Mouse (Mus musculus) kidney, embryonic 14.5 days (tissue): Measurements from ENCODE around the gene Ctse. TPM values are rescaled to one million over a fixed set of nuclear protein-coding genes. Genes with fewer than 3 reads are reported as not detected.

Experiments used
- ATAC-seq: fragments of 200-750 bp; cut with Nextera tagmentation; 2 replicates; pipeline ENCODE4 v1.8.0; 2017; ENCODE audit warnings: moderate number of reproducible peaks, mild to moderate bottlenecking, moderate TSS enrichment, moderate library complexity; ENCODE audit not compliant: low FRiP score, low TSS enrichment
- H3K27ac ChIP-seq: fragments of 300-500 bp; sonication (generic); 2 replicates; pipeline ENCODE4 v1.5.1; 2014; ENCODE audit warnings: low read depth, mild to moderate bottlenecking, low read length, moderate library complexity, mixed read lengths
- H3K27me3 ChIP-seq: fragments of 300-500 bp; sonication (generic); 2 replicates; pipeline ENCODE4 v1.6.1; 2014; ENCODE audit warnings: mild to moderate bottlenecking, low read length; ENCODE audit not compliant: control insufficient read depth, insufficient read depth
- H3K36me3 ChIP-seq: fragments of 300-500 bp; sonication (generic); 2 replicates; pipeline ENCODE4 v1.6.1; 2014; ENCODE audit warnings: low read length, mixed read lengths; ENCODE audit not compliant: control insufficient read depth, insufficient read depth
- H3K4me1 ChIP-seq: fragments of 300-500 bp; sonication (generic); 2 replicates; pipeline ENCODE4 v1.6.1; 2014; ENCODE audit warnings: low read length, mixed read lengths; ENCODE audit not compliant: control insufficient read depth, insufficient read depth
- H3K4me2 ChIP-seq: fragments of 300-500 bp; sonication (generic); replicated peaks from 2 replicates; pipeline ENCODE4 v1.6.1; 2014; ENCODE audit warnings: low read depth, mild to moderate bottlenecking, low read length
- H3K4me3 ChIP-seq: fragments of 300-500 bp; sonication (generic); 2 replicates; pipeline ENCODE4 v1.5.1; 2014; ENCODE audit warnings: mild to moderate bottlenecking, low read length
- H3K9ac ChIP-seq: fragments of 300-500 bp; sonication (generic); 2 replicates; pipeline ENCODE4 v1.6.1; 2014; ENCODE audit warnings: low read depth, mild to moderate bottlenecking, low read length, moderate library complexity
- H3K9me3 ChIP-seq: fragments of 300-500 bp; sonication (generic); 2 replicates; pipeline ENCODE4 v1.6.1; 2016; ENCODE audit warnings: low read length; ENCODE audit not compliant: control insufficient read depth
- WGBS: fragments of 180-500 bp; shearing (Covaris S2); extraction: QIAGEN DNeasy Blood & Tissue Kit; methylation state at CpG from one replicate; pipeline ENCODE4 v1.1.7; 2014; 5-methylcytosine and 5-hydroxymethylcytosine counted together
- polyA plus RNA-seq: library from polyadenylated mRNA; unstranded; fragments of >200 nt; fragmentation: Nextera tagmentation; extraction: Ambion mirVana; gene quantifications from 2 replicates; pipeline ENCODE4 v1.2.1, GENCODE M21; 2014

The Ctse gene
- polyA plus RNA-seq, 1 experiment from 2014 or later, result 9.9 TPM

DNA sequence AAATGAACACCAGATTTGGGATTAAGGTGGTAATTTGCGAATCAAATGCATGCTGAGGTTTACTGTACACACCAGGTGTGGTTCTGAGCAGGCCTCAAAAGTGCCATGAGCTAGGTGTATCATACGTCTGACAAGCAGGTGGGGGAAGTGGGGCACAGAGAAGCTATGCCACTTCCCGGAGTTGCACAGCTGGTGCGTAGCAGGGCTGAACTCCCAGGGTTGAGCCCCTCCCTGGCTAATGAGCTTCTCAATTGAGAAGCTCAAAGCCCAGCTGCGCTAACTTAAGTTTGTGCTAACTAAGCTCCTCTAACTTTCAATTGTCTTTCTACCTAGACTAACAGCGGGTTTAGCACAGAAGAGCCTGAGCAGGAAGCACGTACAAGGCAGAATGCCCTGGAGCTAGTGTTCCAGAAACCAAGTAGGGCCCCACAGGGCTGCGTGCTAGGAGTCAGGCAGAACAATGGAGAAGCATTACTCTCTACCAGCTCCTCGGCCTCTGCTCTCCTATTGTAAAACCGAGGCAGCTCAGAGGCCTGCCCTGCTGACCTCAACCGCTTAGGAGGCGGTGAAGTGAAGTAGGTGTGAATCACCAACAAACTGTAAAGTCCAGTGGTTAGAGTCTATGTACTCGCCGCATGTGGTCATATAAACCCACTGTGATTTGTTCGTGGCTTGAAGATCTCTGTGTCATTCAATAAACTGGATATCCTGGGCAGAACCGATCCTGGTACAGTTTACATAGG, 81.0 kb downstream of the Ctse start:
- H3K27ac ChIP-seq, result no peak overlapping the region
- no peak overlapping the region for H3K9ac ChIP-seq
- ATAC-seq, result no peak
- no peaks in the 10 kb centered on the region for H3K9me3 ChIP-seq
- no peak overlapping the region for H3K4me3 ChIP-seq
- H3K27me3 ChIP-seq, result no peaks in the 10 kb centered on the region
- WGBS, result 65% methylated on average over 16 of the region's 16 CpGs
- H3K4me2 ChIP-seq, result no peak overlapping the region
- no peaks in the 10 kb centered on the region for H3K4me1 ChIP-seq
- no peaks in the 10 kb centered on the region for H3K36me3 ChIP-seq

DNA sequence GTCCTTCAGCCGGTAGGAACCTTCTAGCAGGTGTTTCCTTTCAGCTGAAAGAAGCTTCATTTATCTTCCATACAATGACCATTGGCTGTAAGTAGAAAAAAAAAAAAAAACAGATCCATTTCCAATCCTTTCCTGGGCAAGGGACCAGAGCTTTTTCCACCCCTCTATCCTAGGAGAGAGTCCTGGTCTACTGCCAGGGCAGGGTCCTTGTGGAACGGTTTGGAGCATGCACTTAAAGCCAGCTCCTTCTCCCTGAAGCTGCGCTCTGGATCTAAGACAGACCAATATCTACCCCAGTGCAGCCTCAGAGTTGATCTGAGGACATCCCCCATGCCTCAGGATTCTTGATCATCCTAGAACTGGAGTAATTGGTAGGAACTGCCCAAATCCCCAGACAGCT, 83.9 kb downstream of the Ctse start:
- H3K9me3 ChIP-seq, result no peaks in the 10 kb centered on the region
- H3K4me1 ChIP-seq, result no peaks in the 10 kb centered on the region
- H3K27ac ChIP-seq, result no peak overlapping the region
- no peak overlapping the region for H3K4me2 ChIP-seq
- no peaks in the 10 kb centered on the region for H3K27me3 ChIP-seq
- no peak overlapping the region for H3K9ac ChIP-seq
- H3K4me3 ChIP-seq, result no peak overlapping the region
- H3K36me3 ChIP-seq, result no peaks in the 10 kb centered on the region
- ATAC-seq, result no peak
- WGBS, result 78% methylated on average over 3 of the region's 3 CpGs

DNA sequence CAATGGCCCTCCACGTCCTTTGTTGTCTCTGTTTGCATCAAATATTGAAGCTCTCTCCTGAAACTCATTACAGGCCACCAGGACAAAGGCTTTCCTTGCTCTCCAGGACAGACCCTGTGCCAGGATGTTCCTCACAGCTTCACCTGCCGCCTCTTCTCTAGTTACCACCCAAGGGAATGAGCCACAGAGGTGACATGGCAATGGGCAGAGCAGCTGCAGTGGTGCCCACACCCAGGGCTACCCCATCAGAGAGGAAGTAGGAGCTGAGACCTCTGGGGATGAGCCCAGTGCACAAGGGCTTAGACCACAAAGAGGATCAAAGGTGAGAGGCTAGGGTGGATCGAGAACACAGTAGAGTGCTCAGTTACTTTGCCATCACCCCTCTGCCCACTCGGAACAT, 85.4 kb downstream of the Ctse start:
- no peak for ATAC-seq
- Histone ChIP-seq H3K4me2 (no peak overlapping the region), H3K36me3 (no peaks in the 10 kb centered on the region), H3K4me1 (no peaks in the 10 kb centered on the region), H3K27me3 (no peaks in the 10 kb centered on the region), H3K9ac (no peak overlapping the region), H3K4me3 (no peak overlapping the region), H3K27ac (no peak overlapping the region), H3K9me3 (no peaks in the 10 kb centered on the region)
- WGBS, result 74% methylated on average over 4 of the region's 4 CpGs

Other genes starting within 250 kb of the Ctse start
- 13.2 and 20.8 TPM in 2 replicates for gene Srgap2, start 111.0 kb upstream of the Ctse start, polyA plus RNA-seq
- 2.7 and 3.3 TPM in 2 replicates for gene Fam72a, start 110.4 kb upstream of the Ctse start, polyA plus RNA-seq
- not detected in 2 replicates for gene Avpr1b, start 39.1 kb upstream of the Ctse start, polyA plus RNA-seq
- gene Rab7b, start 50.4 kb downstream of the Ctse start, polyA plus RNA-seq, result 1.4 and 2.1 TPM in 2 replicates
- gene Slc26a9, start 105.7 kb downstream of the Ctse start, polyA plus RNA-seq, result 0.33 and 0.62 TPM in 2 replicates
- gene Pm20d1, start 159.1 kb downstream of the Ctse start, polyA plus RNA-seq, result 1.1 and 2.1 TPM in 2 replicates
- 10.7 and 11.2 TPM in 2 replicates for gene Slc41a1, start 189.2 kb downstream of the Ctse start, polyA plus RNA-seq
- gene Rab29, start 228.9 kb downstream of the Ctse start, polyA plus RNA-seq, result 15.4 and 17.2 TPM in 2 replicates